Mouse (Mus musculus): ENCODE results near the gene Trp53i13. TPM values are rescaled to one million over a fixed set of nuclear protein-coding genes. Genes with fewer than 3 reads are reported as not detected.
A peak's percentile ranks its signal among the peaks of the same experiment; 100 is the strongest.
"Not testable (repeated sequence)": the region's sequence is repeated elsewhere in the genome, so short reads cannot be mapped to it uniquely, and the experiment has no call there.

The Trp53i13 gene
- total RNA-seq (2022) = 1 to 10 TPM; 4.3 to 9.4 (median 5.6) TPM

DNA sequence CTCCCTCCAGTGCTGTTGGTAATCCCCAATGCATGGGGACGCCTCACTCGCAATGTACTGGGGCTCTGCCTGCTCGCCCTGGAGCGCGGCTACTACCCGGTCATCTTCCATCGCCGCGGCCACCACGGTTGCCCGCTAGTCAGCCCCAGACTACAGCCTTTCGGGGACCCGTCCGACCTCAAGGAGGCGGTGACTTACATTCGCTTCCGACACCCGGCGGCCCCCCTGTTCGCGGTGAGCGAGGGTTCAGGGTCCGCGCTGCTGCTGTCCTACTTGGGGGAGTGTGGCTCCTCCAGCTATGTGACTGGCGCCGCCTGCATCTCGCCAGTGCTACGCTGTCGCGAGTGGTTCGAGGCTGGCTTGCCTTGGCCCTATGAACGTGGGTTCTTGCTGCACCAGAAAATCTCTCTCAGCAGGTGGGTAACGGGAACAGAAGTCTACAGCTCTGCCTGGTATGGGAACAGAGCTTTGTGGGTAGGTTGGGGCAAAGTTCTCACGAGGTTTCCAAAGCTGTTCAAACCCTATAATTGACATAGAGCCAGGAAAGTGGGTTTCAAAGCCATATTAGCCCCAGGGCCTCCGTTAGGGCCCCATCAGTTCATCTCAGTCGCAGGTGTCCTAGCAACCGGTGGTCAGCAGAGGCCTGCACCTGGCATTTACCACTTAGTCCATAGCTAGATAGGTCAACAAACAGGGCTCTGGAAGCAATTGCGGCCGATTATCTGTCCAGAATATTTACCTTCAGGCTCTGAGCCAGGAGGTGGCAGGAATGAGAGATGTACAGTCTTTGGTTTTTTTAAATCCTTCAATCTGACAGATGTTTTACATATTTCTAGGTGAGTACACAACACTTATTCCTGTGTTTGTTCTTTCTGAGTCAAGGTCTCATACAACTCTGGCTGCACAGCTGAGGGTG lies at the start of gene Trp53i13:
Gene Trp53i13 (minus strand): TSS at position 344 of the 916 bp plus-strand sequence.
- no peak for DNase-seq (ENCODE audit: low spot score in 2 of 2)

DNA sequence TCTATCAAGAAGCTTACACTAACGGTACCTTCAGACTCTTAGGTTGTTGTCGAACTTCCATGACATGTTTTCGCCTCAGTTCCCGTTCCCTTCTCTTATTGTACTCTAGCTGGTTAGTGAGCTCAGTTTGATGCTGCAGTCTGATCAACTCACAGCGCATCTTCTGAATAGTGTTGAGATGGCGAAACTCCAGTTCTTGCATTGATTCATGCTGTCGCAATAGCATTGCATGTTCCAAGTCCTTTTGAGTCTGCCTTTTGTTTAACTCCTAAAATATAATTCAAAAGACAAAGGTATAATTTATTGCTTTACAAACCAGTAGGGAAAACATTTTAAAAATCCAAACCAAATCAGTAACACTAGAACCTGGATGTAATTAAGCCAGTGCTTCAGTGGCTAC lies 29.5 kb upstream of the Trp53i13 start:
- no peak for DNase-seq (ENCODE audit: low spot score in 2 of 2)

DNA sequence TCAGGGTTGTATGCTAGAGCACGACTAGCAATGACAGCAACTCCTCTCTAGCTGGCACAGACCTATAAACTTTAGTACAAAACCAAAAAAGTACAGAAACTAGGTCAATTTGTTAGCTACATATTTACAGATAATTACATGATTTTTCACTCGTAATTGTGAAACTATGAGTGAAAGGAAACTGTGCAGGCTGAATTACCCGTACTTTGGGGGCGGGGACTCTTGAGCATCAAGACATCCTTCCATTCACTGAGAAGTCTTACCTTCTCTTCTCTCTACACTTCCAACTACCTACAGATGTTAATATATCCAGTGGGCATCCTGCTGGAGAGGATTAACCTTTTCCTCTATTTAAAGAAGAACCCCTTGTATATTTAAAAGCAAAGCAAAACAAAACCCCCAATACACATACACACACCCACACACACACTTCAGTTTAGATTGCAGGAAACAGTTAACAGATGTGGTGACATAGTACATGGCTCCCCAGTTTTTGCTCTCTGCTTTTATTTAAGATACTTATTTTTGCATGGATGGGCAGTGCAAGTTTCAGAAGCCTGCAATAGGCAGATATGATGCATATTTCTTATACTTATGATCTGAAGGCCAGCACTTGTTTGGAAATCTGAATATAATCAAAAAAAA lies 16.5 kb upstream of the Trp53i13 start:
- DNase-seq (ENCODE audit: low spot score in 2 of 2) = no peak

DNA sequence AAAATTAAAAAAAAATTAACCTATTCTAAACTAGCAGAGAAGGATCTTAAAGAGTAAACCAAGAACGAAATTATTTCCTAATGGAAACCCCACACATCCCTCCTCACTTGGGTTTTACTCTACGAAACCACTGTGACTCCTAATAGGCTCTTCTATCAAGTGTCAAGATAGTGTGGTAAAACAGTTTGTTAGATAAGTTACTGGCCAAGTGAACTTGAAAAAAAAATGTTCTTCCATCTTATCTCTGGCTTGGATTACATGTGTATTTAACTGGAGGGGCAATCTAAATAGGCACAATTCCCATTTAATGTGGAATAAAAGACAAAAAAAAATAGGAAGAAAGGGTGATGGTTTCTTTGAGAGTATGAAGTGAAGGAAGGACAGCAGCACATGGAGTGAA lies 15.1 kb upstream of the Trp53i13 start:
- DNase-seq (ENCODE audit: low spot score in 2 of 2) = no peak

DNA sequence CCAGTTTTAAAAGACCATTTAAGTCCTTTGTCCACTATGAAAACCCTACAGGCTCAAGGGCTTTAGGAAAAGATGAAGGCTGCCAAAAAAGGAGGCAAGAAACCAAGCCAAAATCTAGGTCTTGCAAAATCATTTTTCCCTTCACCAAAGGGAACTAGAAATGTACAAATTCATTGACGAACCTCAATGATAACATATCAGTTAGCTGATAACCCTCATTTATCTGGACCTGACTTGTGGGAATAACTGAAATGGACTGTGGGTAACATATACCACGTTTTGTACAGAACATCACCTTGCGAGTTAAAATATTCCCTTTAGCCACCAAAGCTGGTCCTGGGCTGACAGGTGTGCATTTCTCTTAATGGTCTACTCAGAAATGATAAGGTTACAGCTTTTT lies 13.9 kb upstream of the Trp53i13 start:
- DNase-seq (ENCODE audit: low spot score in 2 of 2) = no peak

DNA sequence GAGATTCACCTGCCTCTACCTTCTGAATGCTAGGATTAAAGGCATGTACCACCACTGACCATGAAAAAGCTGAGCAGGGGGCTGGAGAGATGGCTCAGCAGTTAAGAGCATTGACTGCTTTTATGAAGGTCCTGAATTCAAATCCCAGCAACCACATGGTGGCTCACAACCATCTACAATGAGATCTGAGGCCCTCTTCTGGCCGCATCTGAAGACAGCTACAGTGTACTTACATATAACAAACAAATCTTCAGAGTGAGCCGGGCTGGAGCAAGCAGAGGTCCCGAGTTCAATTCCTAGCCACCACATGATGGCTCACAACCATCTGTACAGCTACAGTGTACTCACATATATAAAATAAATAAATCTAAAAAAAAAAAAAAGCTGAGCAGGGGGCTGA lies 12.6 kb upstream of the Trp53i13 start:
- not testable (repeated sequence) for DNase-seq (ENCODE audit: low spot score in 2 of 2)

DNA sequence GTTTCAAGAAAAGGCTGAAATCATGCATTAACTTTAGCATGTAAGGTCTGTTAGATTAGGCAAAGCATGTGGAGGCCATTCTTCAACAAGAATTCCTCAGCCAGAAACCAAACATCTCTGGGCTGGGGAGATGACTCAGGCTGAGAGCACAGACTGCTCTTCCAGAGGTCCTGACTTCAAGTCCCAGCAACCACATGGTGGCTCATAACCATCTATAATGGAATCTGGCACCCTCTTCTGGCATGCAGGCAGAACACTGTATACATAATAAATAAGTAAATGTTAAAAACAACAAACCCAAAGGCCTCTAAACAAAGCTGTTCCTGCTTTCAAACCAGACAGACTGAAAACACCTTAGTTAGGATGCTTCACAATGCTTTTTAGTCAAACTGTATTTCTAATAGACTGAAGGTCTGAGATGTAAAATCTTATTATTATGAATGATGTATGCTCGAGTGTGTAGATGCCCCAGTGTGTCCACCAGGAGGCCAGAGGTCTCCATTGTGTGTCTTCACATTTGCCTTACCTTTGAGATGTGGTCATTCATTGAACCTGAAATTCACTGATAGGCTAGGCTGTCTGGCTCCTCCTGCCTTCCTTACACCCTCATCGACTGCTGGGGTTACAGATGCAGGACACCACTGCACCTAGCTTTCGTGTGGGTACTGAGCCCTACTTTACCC lies 10.2 kb upstream of the Trp53i13 start:
- no peak for DNase-seq (ENCODE audit: low spot score in 2 of 2)

DNA sequence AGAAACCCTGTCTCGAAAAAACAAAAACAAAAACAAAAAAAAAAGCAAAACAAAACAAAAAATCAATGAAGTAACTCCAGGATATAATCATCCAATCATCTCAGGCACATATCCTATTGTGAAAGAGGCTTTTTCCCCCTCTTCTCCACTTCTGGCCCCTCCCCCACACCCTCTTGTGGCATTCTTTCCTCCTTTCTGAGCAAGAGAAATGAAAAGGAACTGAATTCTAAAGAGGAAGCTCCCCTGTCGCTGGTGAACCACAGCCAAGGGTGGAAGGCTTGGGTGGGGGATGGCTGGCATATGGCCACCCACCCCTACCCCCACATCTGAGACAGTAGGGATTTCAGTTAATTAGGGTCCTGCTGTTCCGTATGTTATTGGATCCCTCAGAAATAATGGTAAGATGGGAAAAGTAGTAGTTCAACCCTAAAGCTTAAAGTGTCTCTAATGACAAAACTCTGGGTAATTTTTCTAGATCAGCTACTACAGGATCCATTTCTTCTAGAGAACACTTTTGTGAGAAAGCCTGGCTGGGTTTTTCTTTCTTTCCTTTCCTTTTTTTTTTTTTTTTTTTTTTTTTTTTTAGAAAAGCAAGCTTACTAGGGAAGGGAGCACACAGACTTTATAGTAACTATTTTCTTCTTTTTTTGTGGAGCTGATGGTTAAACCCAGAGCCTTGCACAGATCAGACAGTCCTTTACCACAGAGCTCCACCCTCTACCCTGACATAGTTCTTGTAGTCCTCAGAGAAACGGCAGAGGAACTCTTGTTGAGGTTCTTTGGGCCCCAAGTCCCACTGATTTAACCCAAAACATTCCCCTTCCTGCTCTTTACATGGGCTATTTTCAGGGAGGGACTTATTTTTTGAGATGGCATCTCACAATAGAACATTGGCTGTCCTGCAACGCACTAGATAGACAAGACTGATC lies 5.1 kb upstream of the Trp53i13 start:
- DNase-seq (ENCODE audit: low spot score in 2 of 2) = no peak

DNA sequence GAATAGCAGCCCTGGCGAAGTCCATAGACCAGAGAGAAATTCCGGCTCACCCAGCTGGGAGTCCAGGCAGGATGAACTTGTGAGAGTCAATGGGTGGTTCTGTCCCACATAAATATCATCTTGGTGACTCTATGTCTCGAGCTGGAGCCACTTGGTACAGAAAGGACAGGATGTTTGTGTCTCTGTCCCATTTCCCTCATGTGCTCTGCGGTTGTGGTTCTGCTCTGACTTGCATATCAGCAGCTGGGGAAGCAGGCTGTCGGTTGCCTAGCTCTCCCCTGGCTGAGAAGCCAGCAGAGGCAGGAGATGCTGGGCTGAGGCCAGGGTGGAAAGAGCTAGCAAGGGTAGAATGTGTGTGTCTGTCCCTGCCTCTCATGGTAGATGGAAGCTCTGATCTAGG lies 3.3 kb upstream of the Trp53i13 start, which contains the start of gene Gm10392:
Gene Gm10392 (minus strand): TSS at position 156 of the 400 bp plus-strand sequence.
- no peak for DNase-seq (ENCODE audit: low spot score in 2 of 2)

DNA sequence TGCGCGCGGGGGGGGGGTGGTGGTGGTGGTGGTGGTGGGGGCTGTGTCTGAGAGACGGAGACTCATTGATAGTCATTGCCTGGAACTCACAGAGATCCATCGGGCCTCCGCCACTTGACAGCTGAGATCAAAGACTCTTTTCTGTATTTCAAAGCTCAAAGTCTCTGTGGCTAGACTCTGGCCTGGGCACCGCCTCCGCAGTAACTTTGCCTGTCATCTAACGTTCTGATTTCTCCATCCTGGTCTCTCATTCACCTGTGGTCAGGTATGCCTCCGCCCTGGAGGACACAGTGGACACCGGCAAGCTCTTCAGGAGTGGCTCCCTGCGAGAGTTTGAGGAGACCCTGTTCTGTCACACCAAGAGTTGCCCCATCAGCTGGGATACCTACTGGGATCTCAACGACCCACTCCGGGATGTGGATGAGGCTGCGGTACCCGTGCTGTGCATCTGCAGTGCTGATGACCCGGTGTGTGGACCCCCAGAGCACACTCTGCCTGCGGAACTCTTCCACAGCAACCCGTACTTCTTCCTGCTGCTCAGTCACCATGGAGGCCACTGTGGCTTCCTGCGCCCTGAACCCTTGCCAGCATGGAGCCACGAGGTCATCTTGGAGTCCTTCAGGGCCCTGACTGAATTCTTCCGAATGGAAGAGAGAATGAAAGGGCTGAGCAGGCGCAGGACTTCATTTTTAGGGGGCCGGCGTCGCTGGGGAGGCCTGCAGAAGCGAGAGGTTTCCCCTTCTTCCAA lies 2.4 kb upstream of the Trp53i13 start:
- no peak for DNase-seq (ENCODE audit: low spot score in 2 of 2)

DNA sequence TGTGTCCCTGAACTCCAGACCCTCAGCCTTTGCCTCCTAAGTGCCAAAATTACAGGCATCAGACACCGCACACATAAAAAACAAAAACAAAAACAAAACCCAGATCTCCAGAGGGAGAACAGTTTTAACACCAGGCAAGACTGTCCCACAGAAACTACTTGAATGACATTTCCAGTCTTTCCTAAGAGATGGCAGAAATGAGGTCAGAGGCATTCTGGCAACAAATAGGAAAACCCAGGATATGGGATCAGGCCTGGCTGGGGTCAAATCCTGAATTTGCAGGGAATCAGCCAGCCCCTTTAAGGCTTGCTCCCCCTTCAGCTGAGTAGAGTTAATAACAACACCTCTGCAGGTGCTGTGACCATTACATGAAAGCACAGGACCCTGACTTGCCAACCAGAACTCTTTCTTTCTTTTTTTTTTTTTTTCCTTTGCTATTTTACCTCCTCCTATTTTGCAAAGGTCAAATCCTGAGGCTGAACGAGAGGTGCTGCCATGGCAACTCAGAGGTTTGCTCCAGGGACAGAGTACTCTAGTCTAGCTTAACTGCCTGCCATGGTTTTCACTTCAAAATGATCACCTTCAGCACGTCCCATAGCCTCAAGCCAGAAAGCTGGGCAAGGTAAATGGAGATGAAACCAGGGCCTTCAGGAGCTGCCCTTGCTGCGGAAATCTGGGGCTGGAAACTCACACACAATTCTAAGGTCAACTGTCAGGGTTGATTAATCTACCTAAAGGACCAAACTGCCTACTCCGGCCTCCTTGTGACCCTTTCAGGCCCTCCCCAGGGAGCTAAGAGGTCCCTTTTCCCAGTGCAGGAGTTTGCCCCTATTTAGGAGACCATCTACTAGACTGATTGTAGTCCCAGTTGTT lies 1.0 kb upstream of the Trp53i13 start:
- no peak for DNase-seq (ENCODE audit: low spot score in 2 of 2)

DNA sequence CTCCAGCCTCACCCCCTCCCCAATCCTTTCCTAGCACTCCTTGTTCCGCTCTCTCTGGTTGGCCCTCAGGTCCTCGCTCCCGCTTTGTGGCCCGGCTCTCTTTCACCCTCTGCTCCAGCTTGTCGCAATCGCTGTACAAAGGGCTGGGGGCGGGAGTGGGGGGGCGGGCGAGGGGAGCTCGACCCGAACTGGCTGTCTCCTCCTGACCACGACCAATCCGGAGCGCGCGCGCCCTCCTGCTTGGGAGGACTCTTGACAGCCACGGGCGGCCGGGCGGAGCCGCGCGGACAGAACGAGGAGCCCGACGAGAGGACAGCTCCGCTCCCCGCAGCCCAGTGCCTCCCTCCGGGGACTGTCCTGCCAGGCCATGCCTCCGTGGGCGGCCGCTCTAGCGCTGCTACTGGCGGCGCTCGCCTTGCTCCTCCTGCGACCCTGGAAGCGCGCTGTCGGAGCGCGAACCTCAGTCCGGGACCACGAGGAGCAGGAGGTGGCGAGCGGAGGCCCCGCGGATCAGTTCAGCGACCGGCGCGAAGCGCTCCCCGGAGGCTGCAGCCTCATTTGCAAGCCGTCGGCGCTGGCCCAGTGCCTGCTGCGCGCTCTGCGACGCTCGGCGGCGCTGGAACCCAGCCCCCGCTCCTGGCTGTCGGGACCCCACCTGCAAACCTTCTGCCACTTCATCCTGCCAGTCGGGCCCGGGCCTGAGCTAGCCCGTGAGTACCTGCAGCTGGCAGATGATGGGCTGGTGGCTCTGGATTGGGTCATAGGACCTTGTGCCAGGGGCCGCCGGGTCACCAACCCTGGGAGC lies 746 bp downstream of the Trp53i13 start, which contains the start of gene Abhd15:
Gene Abhd15 (plus strand): TSS at position 290 of the 805 bp plus-strand sequence.
- DNase-seq (ENCODE audit: low spot score in 2 of 2) = peak in 1 of 2 experiments; percentile 37

DNA sequence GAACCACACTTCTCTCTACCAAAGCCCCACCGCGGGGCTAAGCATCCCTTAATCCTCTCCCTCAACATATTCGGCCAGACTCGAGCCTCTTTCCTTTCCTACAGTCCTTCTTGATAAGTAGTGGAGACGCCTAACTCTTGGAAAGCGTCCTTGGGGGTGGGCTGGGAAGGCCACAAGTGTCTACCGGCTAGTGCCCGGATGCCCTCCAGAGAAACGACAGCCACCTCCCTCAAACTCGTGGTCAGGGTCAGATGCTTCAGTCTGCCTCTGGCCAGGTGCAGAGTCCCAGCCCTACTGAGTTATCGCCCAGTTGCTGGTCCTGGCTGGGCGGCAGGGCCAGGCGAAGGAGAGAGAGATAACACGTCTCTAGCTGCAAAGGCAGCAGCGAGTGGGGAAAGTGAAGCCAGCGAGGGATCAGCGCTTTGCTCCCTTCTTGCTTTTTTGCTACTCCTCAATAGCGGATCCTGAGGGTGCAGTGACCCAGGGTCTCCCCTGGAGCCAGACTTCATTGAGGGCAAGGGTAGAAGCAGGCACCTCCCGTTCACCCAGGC lies 1.4 kb downstream of the Trp53i13 start:
- DNase-seq (ENCODE audit: low spot score in 2 of 2) = no peak

DNA sequence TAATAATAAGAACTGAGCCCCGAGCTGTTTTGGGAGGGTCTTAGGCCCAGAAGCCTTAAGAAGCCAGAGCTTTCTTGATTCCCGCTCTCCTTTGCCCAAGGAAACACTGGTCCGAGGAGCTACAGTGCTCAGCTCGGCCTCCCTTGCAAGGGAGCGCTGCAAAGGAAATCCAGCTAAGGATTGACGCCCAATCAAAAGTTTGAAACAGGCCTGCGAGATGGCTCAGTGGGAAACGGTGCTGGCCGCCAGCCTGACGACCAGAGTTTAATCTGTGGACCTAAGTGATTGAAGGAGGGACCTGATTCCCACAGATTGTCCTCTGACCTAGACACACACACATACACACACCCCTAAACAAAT lies 2.0 kb downstream of the Trp53i13 start:
- no peak for DNase-seq (ENCODE audit: low spot score in 2 of 2)

DNA sequence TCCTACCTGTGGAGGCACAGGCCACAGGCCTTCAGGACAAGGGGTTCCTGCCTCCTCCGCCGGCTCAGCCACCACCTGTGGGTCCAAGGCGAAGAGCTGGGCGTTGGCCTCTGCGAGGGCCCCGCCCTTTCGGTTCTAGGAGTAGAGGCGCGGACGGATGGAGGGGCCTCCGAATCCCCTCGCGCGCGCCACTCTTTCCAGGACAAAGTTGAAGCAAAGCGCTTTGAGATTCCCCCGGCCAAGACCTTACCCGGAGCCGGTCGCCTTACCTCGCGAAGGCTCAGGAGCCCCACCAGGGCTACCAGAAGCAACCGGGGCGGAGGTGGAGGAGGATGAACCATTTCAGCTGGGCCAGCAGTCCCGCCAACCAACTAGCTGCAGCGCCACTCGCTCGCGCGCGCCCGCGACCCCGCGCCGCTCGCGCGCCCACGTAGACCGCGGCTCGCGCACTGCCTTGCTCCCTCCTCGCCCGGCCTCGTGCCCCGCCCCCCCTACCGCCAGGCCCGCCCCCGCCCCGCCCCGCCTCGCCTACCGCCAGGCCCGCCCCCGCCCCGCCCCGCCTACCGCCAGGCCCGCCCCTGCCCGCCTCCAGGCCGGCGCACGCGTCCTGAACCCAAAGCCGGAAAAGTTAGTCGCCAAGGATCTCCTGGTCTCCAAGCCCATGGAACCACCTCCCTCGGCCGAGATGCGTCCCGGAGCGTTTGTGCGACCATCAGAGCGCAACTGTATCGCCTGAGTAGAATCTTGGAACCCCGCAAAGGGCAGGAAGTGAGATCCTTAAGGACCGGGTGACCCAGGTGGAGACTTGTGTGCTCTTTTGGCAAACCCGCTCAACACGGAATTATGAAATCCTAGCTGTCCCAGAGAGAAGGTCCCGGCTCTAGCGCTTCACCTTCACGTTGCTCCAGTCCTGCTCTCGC lies 2.6 kb downstream of the Trp53i13 start:
- DNase-seq (ENCODE audit: low spot score in 2 of 2) = peak in 1 of 2 experiments; percentile 59

DNA sequence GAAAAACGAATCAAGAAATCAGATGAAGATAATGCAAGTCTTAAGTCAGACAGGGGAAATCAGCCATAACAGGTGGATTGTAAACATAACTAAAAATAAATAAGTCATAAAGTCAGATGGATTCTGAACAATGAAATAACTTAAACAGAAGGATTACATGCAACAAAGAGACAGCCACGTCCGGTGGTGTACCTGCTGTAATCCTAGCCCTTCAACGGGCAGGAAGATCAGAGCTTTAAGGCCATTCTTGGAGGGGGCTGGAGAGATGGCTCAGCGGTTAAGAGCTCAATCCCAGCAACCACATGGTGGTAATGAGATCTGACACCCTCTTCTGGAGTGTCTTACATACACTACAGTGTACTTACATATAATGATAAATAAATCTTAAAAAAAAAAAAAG lies 4.4 kb downstream of the Trp53i13 start:
- DNase-seq (ENCODE audit: low spot score in 2 of 2) = no peak

All from left cerebral cortex, adult 8-10 months (tissue).